Mouse (Mus musculus) MEL (cell line): Measurements from ENCODE around the gene Plxna4. TPM values are rescaled to one million over a fixed set of nuclear protein-coding genes. Genes with fewer than 3 reads are reported as not detected.

Experiments
- DNase-seq: peaks from one replicate; pipeline ENCODE4 v3.0.0; 2011; ENCODE audit warnings: low read depth, low spot score
- H3K27ac ChIP-seq: 2 replicates; pipeline ENCODE4 v1.5.1; 2012; ENCODE audit warnings: low read depth, mild to moderate bottlenecking, control low read depth, low read length, moderate library complexity; ENCODE audit not compliant: control insufficient read depth
- H3K27me3 ChIP-seq, 2 experiments: fragments of 150-350 bp in 1 of 2; sonication (generic) in 1 of 2; 2 replicates each; pipeline ENCODE4 v1.6.1; 2012; ENCODE audit warnings: low read length in 2 of 2, mild to moderate bottlenecking in 2 of 2, improper control_type of control experiment in 1 of 2, moderate library complexity in 1 of 2; ENCODE audit not compliant: insufficient read depth in 2 of 2, control insufficient read depth in 1 of 2
- H3K36me3 ChIP-seq, 2 experiments: 2 replicates each; pipeline ENCODE4 v1.6.1; 2012 to 2014; ENCODE audit warnings: low read length in 2 of 2, improper control_type of control experiment in 1 of 2, inconsistent platforms in 1 of 2, mild to moderate bottlenecking in 1 of 2; ENCODE audit not compliant: insufficient read depth in 2 of 2, control insufficient read depth in 1 of 2
- H3K4me1 ChIP-seq, 2 experiments: fragments of 150-350 bp in 1 of 2; sonication (generic) in 1 of 2; 2 replicates each; pipeline ENCODE4 v1.6.1; 2012; ENCODE audit warnings: low read length in 2 of 2, improper control_type of control experiment in 1 of 2, mild to moderate bottlenecking in 1 of 2; ENCODE audit not compliant: insufficient read depth in 2 of 2, control insufficient read depth in 1 of 2
- H3K4me3 ChIP-seq, 2 experiments: fragments of 150-350 bp in 1 of 2; sonication (generic) in 1 of 2; 2 replicates each; pipeline ENCODE4 v1.5.1; 2012; ENCODE audit warnings: low read depth in 2 of 2, low read length in 2 of 2, mild to moderate bottlenecking in 2 of 2, moderate library complexity in 2 of 2, control low read depth in 1 of 2, improper control_type of control experiment in 1 of 2; ENCODE audit not compliant: control insufficient read depth in 1 of 2, insufficient read depth in 1 of 2
- H3K79me2 ChIP-seq: 2 replicates; pipeline ENCODE4 v1.6.1; 2012; ENCODE audit warnings: mild to moderate bottlenecking, low read length, moderate library complexity; ENCODE audit not compliant: control insufficient read depth, poor library complexity, insufficient read depth
- H3K9ac ChIP-seq: 2 replicates; pipeline ENCODE4 v1.6.1; 2012; ENCODE audit warnings: low read depth, mild to moderate bottlenecking, control low read depth, low read length, moderate library complexity; ENCODE audit not compliant: control insufficient read depth, poor library complexity, severe bottlenecking
- H3K9me3 ChIP-seq: fragments of 150-350 bp; sonication (generic); replicated peaks from 2 replicates; pipeline ENCODE4 v1.6.1; 2012; ENCODE audit warnings: mild to moderate bottlenecking, low read length, improper control_type of control experiment, moderate library complexity; ENCODE audit not compliant: insufficient read depth
- CTCF ChIP-seq, 3 experiments: IDR thresholded peaks in 2 of 3; conservative IDR thresholded peaks in 1 of 3; 2 replicates each; pipeline ENCODE4 v1.5.1; 2011 to 2012; ENCODE audit warnings: low read length in 3 of 3, low read depth in 2 of 3, mild to moderate bottlenecking in 2 of 3, improper control_type of control experiment in 1 of 3, inconsistent platforms in 1 of 3, mixed read lengths in 1 of 3, moderate library complexity in 1 of 3; ENCODE audit not compliant: control insufficient read depth in 1 of 3, insufficient read depth in 1 of 3, poor library complexity in 1 of 3, severe bottlenecking in 1 of 3
- EP300 ChIP-seq, 2 experiments: IDR thresholded peaks; 2 replicates each; pipeline ENCODE4 v1.6.1; 2011; ENCODE audit warnings: improper control_type of control experiment in 2 of 2, low read length in 2 of 2, low read depth in 1 of 2, mild to moderate bottlenecking in 1 of 2
- GABPA ChIP-seq: IDR thresholded peaks from 2 replicates; pipeline ENCODE4 v1.6.1; 2012; ENCODE audit warnings: low read depth, mild to moderate bottlenecking, inconsistent platforms, low read length, improper control_type of control experiment, moderate library complexity
- GATA1 ChIP-seq: IDR thresholded peaks from 2 replicates; pipeline ENCODE4 v1.6.1; 2011; ENCODE audit warnings: low read depth, low read length, improper control_type of control experiment
- KAT2A ChIP-seq: conservative IDR thresholded peaks from 2 replicates; pipeline ENCODE4 v1.6.1; 2012; ENCODE audit warnings: low read depth, low read length, improper control_type of control experiment, inconsistent platforms
- MAZ ChIP-seq: IDR thresholded peaks from 2 replicates; pipeline ENCODE4 v1.6.1; 2012; ENCODE audit warnings: low read depth, mild to moderate bottlenecking, inconsistent platforms, low read length, improper control_type of control experiment
- NELFE ChIP-seq: IDR thresholded peaks from 2 replicates; pipeline ENCODE4 v1.6.1; 2011; ENCODE audit warnings: low read depth, low read length, improper control_type of control experiment
- POLR2A ChIP-seq, 2 experiments: IDR thresholded peaks; 2 replicates each; pipeline ENCODE4 v1.6.1; 2011 to 2012; ENCODE audit warnings: low read length in 2 of 2, mild to moderate bottlenecking in 2 of 2, control low read depth in 1 of 2, improper control_type of control experiment in 1 of 2, low read depth in 1 of 2, moderate library complexity in 1 of 2; ENCODE audit not compliant: control insufficient read depth in 1 of 2, insufficient read depth in 1 of 2, poor library complexity in 1 of 2
- POLR2AphosphoS2 ChIP-seq: IDR thresholded peaks from 2 replicates; pipeline ENCODE4 v1.6.1; 2011; ENCODE audit warnings: low read length, improper control_type of control experiment
- POLR2AphosphoS5 ChIP-seq: IDR thresholded peaks from 2 replicates; pipeline ENCODE4 v1.6.1; 2012; ENCODE audit warnings: low read depth, borderline replicate concordance, mild to moderate bottlenecking, inconsistent platforms, low read length, moderate library complexity, mixed read lengths
- TAL1 ChIP-seq: IDR thresholded peaks from 2 replicates; pipeline ENCODE4 v1.6.1; 2012; ENCODE audit warnings: mild to moderate bottlenecking, inconsistent platforms, low read length, moderate library complexity, mixed read lengths
- TBP ChIP-seq: IDR thresholded peaks from 2 replicates; pipeline ENCODE4 v1.8.0; 2011; ENCODE audit warnings: low read depth, low read length, improper control_type of control experiment
- USF1 ChIP-seq: IDR thresholded peaks from 2 replicates; pipeline ENCODE4 v1.6.1; 2014; ENCODE audit warnings: low read depth, mild to moderate bottlenecking, inconsistent platforms, low read length, improper control_type of control experiment, moderate library complexity
- ZKSCAN1 ChIP-seq: IDR thresholded peaks from 2 replicates; pipeline ENCODE4 v1.6.1; 2012; ENCODE audit warnings: low read depth, mild to moderate bottlenecking, inconsistent platforms, low read length, improper control_type of control experiment, moderate library complexity
- ZMIZ1 ChIP-seq: IDR thresholded peaks from 2 replicates; pipeline ENCODE4 v1.6.1; 2012; ENCODE audit warnings: low read depth, mild to moderate bottlenecking, inconsistent platforms, low read length, improper control_type of control experiment, moderate library complexity
- ZNF384 ChIP-seq: IDR thresholded peaks from 2 replicates; pipeline ENCODE4 v1.6.1; 2012; ENCODE audit warnings: low read depth, mild to moderate bottlenecking, inconsistent platforms, low read length, improper control_type of control experiment
- polyA plus RNA-seq, 2 experiments: library from polyadenylated mRNA; stranded (reverse) in 1 of 2; unstranded in 1 of 2; fragments of >175 nt in 1 of 2; fragments of >200 nt in 1 of 2; gene quantifications; 2 replicates each; pipeline versions ENCODE4 v1.2.1 to v1.2.4; 2012; ENCODE audit warnings: low replicate concordance in 2 of 2, low read depth in 1 of 2; ENCODE audit not compliant: insufficient read length in 2 of 2, insufficient read depth in 1 of 2, missing spikeins in 1 of 2
- total RNA-seq: library from RNA; depleted of rRNA; stranded (reverse); fragments of 300-350 nt; gene quantifications from 2 replicates; pipeline ENCODE4 v1.2.3, GENCODE M21; 2012

The Plxna4 gene
- total and polyA plus RNA-seq, 3 experiments = 0.01 TPM; not detected in 2

DNA sequence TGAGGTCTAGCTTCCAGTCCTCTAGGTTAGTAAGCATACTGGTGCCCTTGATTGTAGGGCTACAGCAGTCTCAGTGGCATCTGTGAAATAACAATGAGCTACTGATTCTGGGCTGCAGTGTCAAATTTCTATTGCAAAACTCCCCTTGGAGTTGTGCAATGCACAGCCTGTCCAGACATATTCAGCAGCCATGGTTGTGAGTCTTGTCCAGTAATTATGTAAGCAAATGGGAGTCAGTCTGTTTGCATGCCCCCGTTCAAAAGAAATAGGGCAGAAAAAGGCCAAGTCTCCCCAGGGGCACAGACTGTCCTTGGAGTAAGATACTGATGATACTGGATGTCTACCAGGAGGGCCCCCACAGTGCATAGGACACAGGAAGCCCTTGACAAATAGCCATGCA, 420.3 kb downstream of the Plxna4 start:
- DNase-seq = no peak
- no peak overlapping the region for H3K27ac ChIP-seq
- H3K27me3 ChIP-seq = no peaks in the 10 kb centered on the region; a peak in 1 of 4 replicates
- H3K9ac ChIP-seq = no peak overlapping the region
- no peaks in the 10 kb centered on the region for H3K4me1 ChIP-seq
- H3K4me3 ChIP-seq = no peak overlapping the region
- no peaks in the 10 kb centered on the region for H3K79me2 ChIP-seq
- no peaks in the 10 kb centered on the region for H3K9me3 ChIP-seq
- TF ChIP-seq EP300 (IDR thresholded peaks at IDR 0.05; ENCODE audit: low read depth in 1 of 2, low read length in 2 of 2) (no peak), POLR2AphosphoS5 (no peak), TAL1 (no peak), ZKSCAN1 (no peak), NELFE (no peak), MAZ (no peak), GATA1 (no peak), GABPA (no peak), CTCF (IDR thresholded peaks at IDR 0.05 in 2 of 3, conservative IDR thresholded peaks at IDR 0.05 in 1 of 3; ENCODE audit: control insufficient read depth in 1 of 3, insufficient read depth in 1 of 3, low read depth in 2 of 3, low read length in 3 of 3, poor library complexity in 1 of 3, severe bottlenecking in 1 of 3) (no peak), POLR2A (IDR thresholded peaks at IDR 0.05; ENCODE audit: control insufficient read depth in 1 of 2, insufficient read depth in 1 of 2, low read depth in 1 of 2, low read length in 2 of 2, poor library complexity in 1 of 2) (no peak), USF1 (no peak), ZMIZ1 (no peak), ZNF384 (no peak)
- no peaks in the 10 kb centered on the region for H3K36me3 ChIP-seq

DNA sequence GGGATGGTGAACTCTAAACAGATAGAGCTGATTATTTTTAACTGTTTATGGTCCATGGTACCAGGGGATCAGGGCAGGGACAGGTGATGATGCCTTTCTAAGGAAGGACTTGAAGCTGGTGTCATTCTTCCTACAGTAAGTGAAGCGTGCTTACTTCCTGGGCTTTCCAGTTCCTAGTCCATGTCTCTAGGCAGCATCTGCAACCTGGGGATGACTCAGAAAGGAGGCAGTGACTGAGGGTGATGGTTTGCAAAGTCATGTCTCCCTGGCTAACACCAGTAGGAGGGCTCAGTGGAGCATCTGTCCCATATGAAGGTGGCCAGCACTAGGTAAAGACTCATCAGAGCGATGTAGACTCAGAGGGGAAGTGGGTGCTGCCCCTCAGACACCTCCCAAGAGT, 427.6 kb downstream of the Plxna4 start:
- H3K36me3 ChIP-seq = no peaks in the 10 kb centered on the region

GRCm38 (mm10) chr6:32159931-32160330, 428.1 kb downstream of the Plxna4 start:
- no peaks in the 10 kb centered on the region for H3K9me3 ChIP-seq
- H3K4me3 ChIP-seq = no peak overlapping the region
- no peaks in the 10 kb centered on the region for H3K79me2 ChIP-seq
- DNase-seq = no peak
- H3K9ac ChIP-seq = no peak overlapping the region
- H3K27ac ChIP-seq = no peak overlapping the region
- TF ChIP-seq KAT2A (no peak), CTCF (IDR thresholded peaks at IDR 0.05 in 2 of 3, conservative IDR thresholded peaks at IDR 0.05 in 1 of 3; ENCODE audit: control insufficient read depth in 1 of 3, insufficient read depth in 1 of 3, low read depth in 2 of 3, low read length in 3 of 3, poor library complexity in 1 of 3, severe bottlenecking in 1 of 3) (no peak), TBP (no peak)
- no peaks in the 10 kb centered on the region for H3K36me3 ChIP-seq
- H3K27me3 ChIP-seq = no peaks in the 10 kb centered on the region; a peak in 1 of 4 replicates
- no peaks in the 10 kb centered on the region for H3K4me1 ChIP-seq

More for the DNA sequence above, 427.6 kb downstream of the Plxna4 start:
- H3K4me3 ChIP-seq = no peak overlapping the region
- TF ChIP-seq CTCF (IDR thresholded peaks at IDR 0.05 in 2 of 3, conservative IDR thresholded peaks at IDR 0.05 in 1 of 3; ENCODE audit: control insufficient read depth in 1 of 3, insufficient read depth in 1 of 3, low read depth in 2 of 3, low read length in 3 of 3, poor library complexity in 1 of 3, severe bottlenecking in 1 of 3) (no peak), POLR2AphosphoS2 (no peak), POLR2A (IDR thresholded peaks at IDR 0.05; ENCODE audit: control insufficient read depth in 1 of 2, insufficient read depth in 1 of 2, low read depth in 1 of 2, low read length in 2 of 2, poor library complexity in 1 of 2) (no peak), GABPA (no peak)
- H3K79me2 ChIP-seq = no peaks in the 10 kb centered on the region
- no peak overlapping the region for H3K27ac ChIP-seq
- no peaks in the 10 kb centered on the region for H3K4me1 ChIP-seq
- H3K9me3 ChIP-seq = no peaks in the 10 kb centered on the region
- H3K9ac ChIP-seq = no peak overlapping the region
- H3K27me3 ChIP-seq = no peaks in the 10 kb centered on the region; a peak in 1 of 4 replicates
- no peak for DNase-seq
